Mouse (Mus musculus) 3134 (cell line): ENCODE measurements around the gene Znrd1.
"Not testable (repeated sequence)": the region's sequence is repeated elsewhere in the genome, so short reads cannot be mapped to it uniquely, and the experiment has no call there.

ENCODE experiments used
- DNase-seq: peaks from one replicate; pipeline ENCODE4 v3.0.0-alpha.2; 2011; ENCODE audit warnings: low spot score; ENCODE audit not compliant: insufficient read length; ENCODE audit errors: extremely low read depth

Gene Znrd1

GRCm38 (mm10) chr17:36957999-36958743, at the start of gene Znrd1, which contains the start of gene Znrd1as:
Gene Znrd1 (minus strand): TSS chr17:36958559.
Gene Znrd1as (plus strand): TSS chr17:36958592.
- peak; percentile 95 for DNase-seq

GRCm38 (mm10) chr17:37003366-37003765, 45.0 kb upstream of the Znrd1 start:
- DNase-seq: no peak

- peak; percentile 85 for DNase-seq
Observed at GRCm38 (mm10) chr17:37002364-37003330, 44.3 kb upstream of the Znrd1 start.

GRCm38 (mm10) chr17:37000863-37001262, 42.5 kb upstream of the Znrd1 start, which contains the start of gene Zfp57:
Gene Zfp57 (plus strand): TSS chr17:37001163.
- no peak for DNase-seq

DNA sequence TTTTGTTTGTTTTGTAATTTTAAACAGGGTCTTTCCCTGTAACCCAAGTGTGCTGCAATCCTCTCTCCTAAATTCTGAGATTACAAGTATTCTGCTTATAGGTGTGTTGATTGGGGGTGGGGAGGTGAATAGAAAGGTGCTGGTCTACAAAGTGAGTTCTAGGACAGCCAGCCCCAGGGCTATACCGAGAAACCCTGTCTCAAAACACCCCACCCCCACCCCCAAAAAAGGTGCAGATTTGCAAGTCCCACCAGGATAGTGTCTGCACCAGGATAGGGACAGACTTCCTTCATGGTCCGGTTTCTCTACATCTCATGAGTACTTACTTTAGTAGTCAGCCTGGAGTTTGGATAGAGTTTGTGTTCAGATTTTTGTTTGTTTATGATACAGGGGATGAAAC, 40.1 kb upstream of the Znrd1 start:
- DNase-seq: no peak

- peak; percentile 28 for DNase-seq
Observed at GRCm38 (mm10) chr17:36997033-36997735, 38.8 kb upstream of the Znrd1 start.

- no peak for DNase-seq
Observed at GRCm38 (mm10) chr17:36995448-36995847, 37.1 kb upstream of the Znrd1 start.

DNA sequence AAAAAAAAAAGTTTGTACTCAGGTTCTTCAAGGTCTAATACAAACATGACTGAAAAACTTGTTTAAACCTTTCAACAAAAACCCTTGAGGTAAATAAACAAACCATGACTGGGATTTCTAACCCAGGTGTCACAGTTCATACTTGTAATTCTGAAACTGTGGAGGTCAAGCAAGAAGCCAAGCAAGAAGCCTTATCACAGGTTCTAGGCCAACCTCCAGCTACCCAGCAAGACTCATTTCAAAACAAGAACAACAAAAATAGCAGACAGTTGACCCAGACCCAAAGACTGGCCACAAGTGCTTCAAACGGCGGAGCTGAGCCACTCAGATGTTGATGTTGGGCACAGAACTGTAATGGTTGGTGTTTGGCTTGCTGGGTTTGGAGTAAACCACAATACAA, 36.2 kb upstream of the Znrd1 start:
- no peak for DNase-seq

DNA sequence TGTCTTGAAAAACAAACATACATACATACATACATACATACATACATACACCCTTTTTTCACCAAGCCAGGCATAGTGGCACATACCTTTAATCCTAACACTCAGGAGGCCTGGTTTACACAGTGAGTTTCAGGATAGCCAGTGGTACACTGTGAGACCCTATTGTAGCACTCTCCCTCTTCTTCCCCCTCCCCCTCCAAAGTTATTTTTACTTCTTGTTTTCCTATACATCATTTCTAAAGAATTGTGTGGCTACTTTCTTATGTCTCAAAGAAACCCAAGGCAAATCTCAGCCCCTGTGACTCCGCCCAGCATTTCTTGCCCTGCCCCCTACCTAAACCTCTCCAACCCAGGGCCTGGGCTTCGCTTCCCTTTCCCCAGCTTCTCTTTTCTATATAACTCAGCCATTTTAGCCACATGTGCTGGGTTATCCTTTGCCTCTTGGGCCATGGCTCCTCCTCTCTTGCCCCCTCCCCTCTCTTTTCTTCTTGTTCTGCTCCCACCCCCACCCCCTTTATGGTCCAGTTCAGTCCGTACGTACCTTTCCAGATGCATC, 35.5 kb upstream of the Znrd1 start:
- no peak for DNase-seq

GRCm38 (mm10) chr17:36992336-36993104, 34.2 kb upstream of the Znrd1 start:
- no peak for DNase-seq

GRCm38 (mm10) chr17:36990630-36991029, 32.3 kb upstream of the Znrd1 start:
- not testable (repeated sequence) for DNase-seq

GRCm38 (mm10) chr17:36989437-36989836, 31.1 kb upstream of the Znrd1 start, which contains the start of gene H2-M5:
Gene H2-M5 (minus strand): TSS chr17:36989537.
- DNase-seq: no peak

DNA sequence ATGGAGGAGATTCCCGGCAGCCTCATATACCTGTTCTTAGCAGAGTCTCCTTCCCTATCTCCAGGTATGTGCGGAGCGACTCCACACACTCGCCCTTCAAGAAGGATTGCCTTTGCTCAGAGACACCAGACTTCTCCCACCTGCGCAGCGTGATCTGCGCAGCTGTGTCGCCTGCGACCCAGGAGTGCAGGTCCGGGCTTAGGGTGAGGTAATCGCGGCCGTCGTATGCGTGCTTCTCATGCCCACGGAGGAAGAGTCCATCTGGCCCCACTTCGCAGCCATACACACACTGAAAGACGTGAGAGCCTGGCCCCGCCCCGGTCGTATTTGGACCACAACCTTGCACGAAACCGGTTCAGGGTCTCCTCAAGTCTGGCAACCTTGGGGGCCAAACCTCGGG, 30.1 kb upstream of the Znrd1 start:
- no peak for DNase-seq

DNA sequence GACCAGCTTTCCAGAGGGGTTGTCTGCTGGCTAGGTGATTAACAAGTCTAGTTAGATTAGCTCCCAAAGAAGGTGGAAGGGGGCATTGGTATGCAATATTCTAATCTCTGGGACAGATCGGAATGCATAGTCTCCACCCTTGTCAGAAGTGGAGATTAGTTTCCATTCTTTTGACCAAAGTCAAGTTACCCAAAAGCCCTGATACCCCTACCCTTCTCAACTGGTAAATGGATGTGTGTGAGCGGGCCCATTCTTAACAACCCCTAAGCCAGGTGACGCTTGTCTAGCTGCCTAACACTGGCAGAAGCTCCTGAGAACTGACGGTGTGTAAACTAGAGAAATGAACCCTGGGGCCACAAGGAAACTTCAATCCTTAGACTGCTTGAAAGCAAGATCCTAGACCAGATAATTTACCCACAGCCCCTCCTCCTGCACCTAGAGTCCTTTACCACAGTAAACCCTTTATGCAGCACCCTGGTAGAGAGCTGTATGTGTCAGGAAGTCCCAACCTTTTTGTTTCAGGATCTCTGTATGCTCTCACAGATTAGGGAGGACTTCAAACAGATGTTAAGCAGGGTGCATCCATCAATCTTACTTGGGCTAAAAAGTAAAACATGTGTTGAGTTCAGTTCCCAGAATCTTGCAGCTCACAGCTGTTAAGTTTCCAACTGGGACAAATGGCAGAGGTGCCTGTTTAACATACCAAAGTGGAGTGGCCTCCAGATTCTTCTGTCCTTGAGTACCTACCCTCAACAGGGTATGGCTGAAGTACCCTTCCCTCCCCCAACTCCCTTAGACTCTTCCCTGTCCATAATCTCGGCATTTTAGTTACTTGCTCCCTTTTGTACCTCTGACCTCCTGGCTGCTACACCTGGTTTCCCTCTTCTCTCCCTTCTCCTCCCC, 24.1 kb upstream of the Znrd1 start:
- no peak for DNase-seq

DNA sequence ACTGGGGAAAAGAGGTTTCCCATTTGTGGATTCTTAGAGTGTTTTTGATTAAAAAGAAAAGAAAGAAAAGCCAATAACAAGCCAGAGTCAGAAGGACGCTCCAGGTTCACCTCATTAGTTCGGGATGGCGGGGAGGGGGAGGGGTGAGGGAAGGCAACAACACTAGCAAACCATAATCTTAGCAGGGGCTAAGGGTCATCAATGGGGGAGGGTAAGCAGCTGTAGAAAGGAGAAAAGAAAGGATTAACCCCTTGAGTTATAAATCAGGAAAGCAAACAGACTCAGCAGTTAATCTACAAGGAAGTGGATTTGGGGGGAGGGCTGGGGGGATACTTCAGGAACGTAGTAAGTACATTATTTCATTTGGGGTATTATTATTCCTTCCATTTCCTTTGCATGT, 23.5 kb upstream of the Znrd1 start:
- no peak for DNase-seq

- no peak for DNase-seq
Observed at GRCm38 (mm10) chr17:36981221-36981813, 23.0 kb upstream of the Znrd1 start, which contains the start of gene 2410137M14Rik. Gene 2410137M14Rik (minus strand): TSS chr17:36981237.

GRCm38 (mm10) chr17:36973271-36973787, 15.0 kb upstream of the Znrd1 start:
- DNase-seq: peak; percentile 66

GRCm38 (mm10) chr17:36972791-36973190, 14.4 kb upstream of the Znrd1 start:
- DNase-seq: no peak
